Mouse (Mus musculus): ENCODE data around the gene Gm16181.

DNA sequence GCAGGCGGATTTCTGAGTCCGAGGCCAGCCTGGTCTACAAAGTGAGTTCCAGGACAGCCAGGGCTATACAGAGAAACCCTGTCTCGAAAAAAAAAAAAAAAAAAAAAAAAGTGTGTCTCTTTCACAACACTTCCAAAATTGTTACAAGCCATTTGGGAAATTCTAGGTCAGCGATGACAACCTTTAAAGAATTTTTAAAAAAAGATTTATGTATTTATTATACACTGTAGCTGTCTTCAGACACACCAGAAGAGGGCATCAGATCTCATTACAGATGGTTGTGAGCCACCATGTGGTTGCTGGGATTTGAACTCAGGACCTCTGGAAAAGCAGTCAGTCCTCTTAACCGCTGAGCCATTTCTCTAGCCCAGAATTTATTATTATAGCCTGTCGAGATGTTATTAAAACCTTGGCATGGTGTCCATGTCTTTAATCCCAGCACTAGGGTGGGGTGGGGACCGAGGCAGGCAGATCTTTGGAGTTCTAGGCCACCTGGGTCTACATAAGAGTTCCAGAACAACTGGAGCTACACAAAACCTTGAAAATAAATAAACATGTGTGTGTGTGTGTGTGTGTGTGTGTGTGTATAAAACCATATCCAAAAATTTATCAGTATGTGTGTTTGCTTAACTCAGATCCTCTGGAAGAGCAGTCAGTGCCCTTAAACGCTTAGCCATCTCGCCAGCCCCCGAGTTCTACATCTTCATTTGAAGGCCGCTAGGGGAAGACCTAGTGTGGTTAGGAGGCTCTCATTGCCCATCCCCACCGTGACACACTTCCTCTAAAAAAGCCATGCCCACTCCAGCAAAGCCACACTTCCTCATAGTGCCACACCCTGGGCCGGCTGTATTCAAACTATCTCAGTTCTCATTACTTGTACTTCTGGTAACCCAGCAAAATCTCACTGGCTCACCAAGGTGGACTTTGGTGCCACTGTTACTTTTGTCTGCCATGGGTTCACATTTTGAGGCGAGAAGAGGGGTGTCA lies 38.2 kb downstream of the Gm16181 start:
- TF ChIP-seq POLR2A (IDR thresholded peaks at IDR 0.05; ENCODE audit: borderline replicate concordance, low read depth, low read length) (no peak), CTCF (IDR thresholded peaks at IDR 0.05; ENCODE audit: low read depth, low read length) (no peak)
